Mouse (Mus musculus) subcutaneous adipose tissue, adult 2 months (tissue): Measurements from ENCODE around the gene Gm21663. TPM values are rescaled to one million over a fixed set of nuclear protein-coding genes. Genes with fewer than 3 reads are reported as not detected.

Source experiments
- polyA plus RNA-seq: library from polyadenylated mRNA; depleted of rRNA; stranded (reverse); fragments of >200 nt; gene quantifications from 2 replicates; pipeline ENCODE4 v1.2.3, GENCODE M21; 2012; ENCODE audit warnings: low replicate concordance; rRNA removed

Gene Gm21663
- polyA plus RNA-seq, result not detected in 2 replicates

DNA sequence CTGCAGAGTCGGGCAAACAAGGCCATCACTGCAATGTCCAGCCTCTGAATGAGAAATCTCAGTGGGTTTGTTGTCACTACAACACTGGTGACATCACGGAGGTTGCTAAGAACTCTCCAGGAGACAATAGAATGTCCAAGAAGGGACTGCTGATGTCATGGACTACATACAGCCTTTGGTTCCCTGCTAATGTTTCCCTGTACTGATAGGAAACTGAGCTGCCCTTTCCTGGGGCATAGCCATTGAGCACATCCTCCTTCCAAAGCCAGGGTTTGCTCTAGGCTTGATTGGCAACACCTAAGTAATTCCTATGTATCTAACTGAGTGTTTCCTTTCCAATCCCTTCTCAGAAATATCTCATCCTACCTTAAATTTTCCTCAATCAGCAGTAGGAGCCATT lies at the start of gene Gm21663:
TSS of gene Gm21663 (minus strand) at position 101 of the 400 bp plus-strand sequence.

GRCm38 (mm10) chr5:25988550-25988949 lies 46.4 kb upstream of the Gm21663 start, which contains the start of gene Gm21698:
Gene Gm21698 (minus strand): TSS chr5:25988650.

GRCm38 (mm10) chr5:25972563-25972962 lies 30.4 kb upstream of the Gm21663 start, which contains the start of gene Gm21680:
Gene Gm21680 (minus strand): TSS chr5:25972663.

DNA sequence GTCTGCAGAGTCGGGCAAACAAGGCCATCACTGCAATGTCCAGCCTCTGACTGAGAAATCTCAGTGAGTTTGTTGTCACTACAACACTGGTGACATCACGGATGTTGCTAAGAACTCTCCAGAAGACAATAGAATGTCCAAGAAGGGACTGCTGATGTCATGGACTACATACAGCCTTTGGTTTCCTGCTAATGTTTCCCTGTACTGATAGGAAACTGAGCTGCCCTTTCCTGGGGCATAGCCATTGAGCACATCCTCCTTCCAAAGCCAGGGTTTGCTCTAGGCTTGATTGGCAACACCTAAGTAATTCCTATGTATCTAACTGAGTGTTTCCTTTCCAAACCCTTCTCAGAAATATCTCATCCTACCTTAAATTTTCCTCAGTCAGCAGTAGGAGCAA lies 12.1 kb upstream of the Gm21663 start, which contains the start of gene Gm21671:
TSS of gene Gm21671 (minus strand) at position 101 of the 400 bp plus-strand sequence.

Other genes starting within 250 kb of the Gm21663 start
- 6.6 and 7.4 TPM in 2 replicates for gene Xrcc2, start 236.6 kb downstream of the Gm21663 start, polyA plus RNA-seq
- 3.5 and 4.2 TPM in 2 replicates for gene Actr3b, start 182.4 kb downstream of the Gm21663 start, polyA plus RNA-seq
- gene Gm21671, start 12.0 kb upstream of the Gm21663 start, polyA plus RNA-seq, result not detected in 2 replicates
- gene Gm21680, start 30.3 kb upstream of the Gm21663 start, polyA plus RNA-seq, result not detected in 2 replicates
- gene Gm21698, start 46.3 kb upstream of the Gm21663 start, polyA plus RNA-seq, result not detected in 2 replicates
- gene Gm1979, start 62.4 kb upstream of the Gm21663 start, polyA plus RNA-seq, result not detected in 2 replicates
- gene Gm5862, start 80.5 kb upstream of the Gm21663 start, polyA plus RNA-seq, result not detected in 2 replicates
- gene Speer4a, start 97.2 kb upstream of the Gm21663 start, polyA plus RNA-seq, result not detected in 2 replicates
- not detected in 2 replicates for gene Gm7347, start 116.2 kb upstream of the Gm21663 start, polyA plus RNA-seq
- not detected in 2 replicates for gene Gm10471, start 146.9 kb upstream of the Gm21663 start, polyA plus RNA-seq
- not detected in 2 replicates for gene 5031410I06Rik, start 163.0 kb upstream of the Gm21663 start, polyA plus RNA-seq
- not detected in 2 replicates for gene Gm10220, start 179.0 kb upstream of the Gm21663 start, polyA plus RNA-seq